Mouse (Mus musculus): ENCODE data around the gene Adcy3. TPM values are rescaled to one million over a fixed set of nuclear protein-coding genes. Genes with fewer than 3 reads are reported as not detected.

The Adcy3 gene
- polyA plus RNA-seq, 3 experiments from 2014 or later, result 2.1 to 5.9 (median 2.9) TPM

DNA sequence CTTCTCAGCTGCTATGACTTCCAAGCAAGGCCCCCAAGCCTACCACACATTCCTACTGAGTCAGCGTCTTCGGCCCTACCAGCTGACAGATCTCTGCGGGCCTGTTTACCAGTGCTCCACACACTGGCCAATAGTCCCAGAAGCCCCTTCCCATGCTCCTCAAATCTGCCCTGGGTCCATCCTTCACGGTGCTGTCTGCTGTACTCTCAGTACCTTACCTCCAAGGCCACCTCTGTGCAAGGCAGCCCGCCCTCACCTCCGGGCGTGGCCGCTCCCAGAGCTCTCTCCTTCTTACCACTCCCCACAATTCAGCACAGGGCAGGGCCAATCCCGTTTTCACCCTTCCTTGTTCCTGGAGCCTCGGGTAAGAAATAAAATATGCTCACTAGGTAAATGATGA, 112.8 kb downstream of the Adcy3 start:
- no peak for ATAC-seq

GRCm38 (mm10) chr12:4249786-4250185, 116.9 kb downstream of the Adcy3 start:
- ATAC-seq, result no peak

GRCm38 (mm10) chr12:4252742-4253655, 120.1 kb downstream of the Adcy3 start:
- no peak for ATAC-seq

Other genes starting within 250 kb of the Adcy3 start
- 1 to 10 TPM; 1.3 to 2.6 (median 1.4) TPM for gene Pomc, start 178.2 kb upstream of the Adcy3 start, polyA plus RNA-seq (2017; shearing (Covaris generic))
- gene Efr3b, start 94.2 kb upstream of the Adcy3 start, polyA plus RNA-seq (2017; shearing (Covaris generic)), result under 1 TPM in 2 of 3 experiments, not detected in 1; 0.29 to 0.43 TPM
- gene Dnajc27, start 50.5 kb upstream of the Adcy3 start, polyA plus RNA-seq (2017; shearing (Covaris generic)), result 1 to 10 TPM; 1.5 to 3.3 (median 2.9) TPM
- gene Ptrhd1, start 100.9 kb downstream of the Adcy3 start, polyA plus RNA-seq (2017; shearing (Covaris generic)), result 1 to 10 TPM; 3.1 to 6.2 (median 3.3) TPM
- 10 to 100 TPM; 20.3 to 31.7 (median 20.6) TPM for gene Cenpo, start 101.2 kb downstream of the Adcy3 start, polyA plus RNA-seq (2017; shearing (Covaris generic))

Measured in inflammation-experienced regulatory T-cells, adult 6 months (primary cell).